Mouse (Mus musculus): Measurements from ENCODE around the gene Cdk5r1.

- TF ChIP-seq CTCF (IDR thresholded peaks at IDR 0.05; ENCODE audit: insufficient read depth, low read depth, low read length) (no peak), POLR2A (IDR thresholded peaks at IDR 0.05; ENCODE audit: insufficient read depth, low read depth, low read length) (no peak)
Observed at GRCm38 (mm10) chr11:80485120-80485551, 8.3 kb downstream of the Cdk5r1 start.
